Mouse (Mus musculus) hindbrain, postnatal 0 days (tissue): Measurements from ENCODE around the gene Atp8a2. TPM values are rescaled to one million over a fixed set of nuclear protein-coding genes. Genes with fewer than 3 reads are reported as not detected.

Experiments used
- ATAC-seq: fragments of 200-750 bp; cut with Nextera tagmentation; 2 replicates; pipeline ENCODE4 v1.8.0; 2017; ENCODE audit warnings: mild to moderate bottlenecking, moderate TSS enrichment, moderate library complexity
- DNase-seq: peaks from one replicate; pipeline ENCODE4 v3.0.0-alpha.2; 2015; ENCODE audit warnings: low spot score
- H3K27ac ChIP-seq: fragments of 300-500 bp; sonication (generic); 2 replicates; pipeline ENCODE4 v1.5.1; 2014; ENCODE audit warnings: mild to moderate bottlenecking
- H3K27me3 ChIP-seq: fragments of 300-500 bp; sonication (generic); 2 replicates; pipeline ENCODE4 v1.6.1; 2014; ENCODE audit warnings: low read length, mixed read lengths; ENCODE audit not compliant: insufficient read depth
- H3K36me3 ChIP-seq: fragments of 300-500 bp; sonication (generic); 2 replicates; pipeline ENCODE4 v1.6.1; 2014; ENCODE audit warnings: low read length, mixed read lengths; ENCODE audit not compliant: insufficient read depth
- H3K4me1 ChIP-seq: fragments of 300-500 bp; sonication (generic); 2 replicates; pipeline ENCODE4 v1.6.1; 2014; ENCODE audit warnings: antibody characterized with exemption, low read length, mixed read lengths; ENCODE audit not compliant: insufficient read depth
- H3K4me2 ChIP-seq: fragments of 300-500 bp; sonication (generic); 2 replicates; pipeline ENCODE4 v1.6.1; 2014; ENCODE audit warnings: low read depth, mild to moderate bottlenecking, low read length, moderate library complexity, mixed read lengths
- H3K4me3 ChIP-seq: fragments of 300-500 bp; sonication (generic); 2 replicates; pipeline ENCODE4 v1.5.1; 2014; ENCODE audit warnings: low read length
- H3K9ac ChIP-seq: fragments of 300-500 bp; sonication (generic); replicated peaks from 2 replicates; pipeline ENCODE4 v1.6.1; 2014; ENCODE audit warnings: mild to moderate bottlenecking, low read length, moderate library complexity, mixed read lengths
- H3K9me3 ChIP-seq: fragments of 300-500 bp; sonication (generic); 2 replicates; pipeline ENCODE4 v1.6.1; 2016; ENCODE audit warnings: low read length, mixed read lengths
- CTCF ChIP-seq: IDR thresholded peaks from 2 replicates; pipeline ENCODE4 v1.5.1; 2016; ENCODE audit warnings: antibody characterized with exemption, control low read depth, low read depth
- WGBS: fragments of 180-500 bp; shearing (Covaris S2); extraction: QIAGEN DNeasy Blood & Tissue Kit; methylation state at CpG from one replicate; pipeline ENCODE4 v1.1.7; 2014; 5-methylcytosine and 5-hydroxymethylcytosine counted together
- microRNA counts: library from miRNA; unstranded; fragments of <30 nt; microRNA quantifications from one replicate; lab custom pipeline; 2015
- microRNA-seq, 2 experiments: library from miRNA; unstranded; fragments of <30 nt; microRNA quantifications; one replicate each; pipeline ENCODE4; 2016
- polyA plus RNA-seq: library from polyadenylated mRNA; unstranded; fragments of >200 nt; fragmentation: Nextera tagmentation; extraction: Ambion mirVana; gene quantifications from 2 replicates; pipeline ENCODE4 v1.2.1, GENCODE M21; 2015
- total RNA-seq: library from RNA; depleted of rRNA; stranded (reverse); fragments of >200 nt; gene quantifications from 2 replicates; pipeline ENCODE4 v1.2.3, GENCODE M21; 2014; rRNA removed

Atp8a2 gene
- total and polyA plus RNA-seq, 2 experiments from 2014 or later: 29.1 to 41.7 TPM

- Histone ChIP-seq H3K27ac (no peak overlapping the region), H3K4me1 (0 out of 2 replicates have a peak, but pooled peaks cover 7% of the 10 kb centered on the region), H3K27me3 (no peaks in the 10 kb centered on the region), H3K9ac (no peak overlapping the region), H3K4me3 (no peak overlapping the region), H3K9me3 (no peaks in the 10 kb centered on the region), H3K36me3 (0 out of 2 replicates have a peak, but pooled peaks cover 5% of the 10 kb centered on the region), H3K4me2 (no peak overlapping the region)
- DNase-seq (no peak), ATAC-seq (no peak)
- TF ChIP-seq CTCF: no peak
- 96% methylated on average over 3 of the region's 3 CpGs for WGBS
These were observed 602.0 kb downstream of the Atp8a2 start for GRCm38 (mm10) chr14:59594988-59595387.

- Histone ChIP-seq H3K36me3 (peaks cover 24% of the 10 kb centered on the region; the same call in 1 of the 2 replicates), H3K9me3 (no peaks in the 10 kb centered on the region), H3K27me3 (no peaks in the 10 kb centered on the region), H3K4me1 (0 out of 2 replicates have a peak, but pooled peaks cover 7% of the 10 kb centered on the region), H3K9ac (no peak overlapping the region), H3K4me2 (no peak overlapping the region), H3K27ac (no peak overlapping the region), H3K4me3 (no peak overlapping the region)
- DNase-seq: no peak
- WGBS: 99% methylated on average over 3 of the region's 3 CpGs
- TF ChIP-seq CTCF: no peak
- ATAC-seq: no peak
These were observed 604.4 kb downstream of the Atp8a2 start for GRCm38 (mm10) chr14:59592593-59592992.

GRCm38 (mm10) chr14:59591901-59592300 is 605.1 kb downstream of the Atp8a2 start:
- Histone ChIP-seq H3K27me3 (no peaks in the 10 kb centered on the region), H3K9me3 (no peaks in the 10 kb centered on the region), H3K4me1 (0 out of 2 replicates have a peak, but pooled peaks cover 5% of the 10 kb centered on the region), H3K36me3 (peaks cover 24% of the 10 kb centered on the region; the same call in 1 of the 2 replicates), H3K4me2 (no peak overlapping the region), H3K9ac (no peak overlapping the region), H3K4me3 (no peak overlapping the region), H3K27ac (no peak overlapping the region)
- ATAC-seq (no peak), DNase-seq (no peak)
- TF ChIP-seq CTCF: no peak
- WGBS: 77% methylated on average over 8 of the region's 8 CpGs

GRCm38 (mm10) chr14:59590614-59591013 is 606.4 kb downstream of the Atp8a2 start:
- peaks cover 30% of the 10 kb centered on the region; the same call in 1 of the 2 replicates for H3K36me3 ChIP-seq
- DNase-seq (no peak), ATAC-seq (no peak)
- TF ChIP-seq CTCF: peak; percentile 38
- H3K9ac ChIP-seq: no peak overlapping the region
- no peak overlapping the region for H3K27ac ChIP-seq
- H3K4me1 ChIP-seq: no peaks in the 10 kb centered on the region
- 81% methylated on average over 1 of the region's 1 CpGs for WGBS
- H3K27me3 ChIP-seq: no peaks in the 10 kb centered on the region
- no peak overlapping the region for H3K4me2 ChIP-seq
- H3K4me3 ChIP-seq: no peak overlapping the region
- no peaks in the 10 kb centered on the region for H3K9me3 ChIP-seq

MicroRNAs within 50 kb of the gene (microRNA counts, 519-probe panel; counts per million panel counts)
- microRNA mmu-miR-719 (lab: Ali Mortazavi, UCI): not detected

Small RNA genes lying within 50 kb of the gene (microRNA-seq; reads per million reads assigned to microRNA genes)
- gene Mir719: 0 reads per million in 2 experiments

Other genes with a start within 250 kb of the Atp8a2 start
- gene Nupl1, start 54.3 kb upstream of the Atp8a2 start, total RNA-seq: 0.99 TPM in 1 of 2 replicates, not detected in the other
- 0.16 TPM in 1 of 2 replicates, not detected in the other for gene Nupl1, start 54.3 kb upstream of the Atp8a2 start, polyA plus RNA-seq
- gene Gm49336, start 54.3 kb upstream of the Atp8a2 start, total RNA-seq: 78.3 and 85.9 TPM in 2 replicates
- gene Gm49336, start 54.3 kb upstream of the Atp8a2 start, polyA plus RNA-seq: 32.0 and 33.1 TPM in 2 replicates
- gene Mtmr6, start 68.0 kb upstream of the Atp8a2 start, total RNA-seq: 28.5 and 36.7 TPM in 2 replicates
- gene Mtmr6, start 68.0 kb upstream of the Atp8a2 start, polyA plus RNA-seq: 51.6 and 55.5 TPM in 2 replicates
- gene Amer2, start 176.1 kb upstream of the Atp8a2 start, total RNA-seq: 27.4 and 27.6 TPM in 2 replicates
- 20.5 and 21.6 TPM in 2 replicates for gene Amer2, start 176.1 kb upstream of the Atp8a2 start, polyA plus RNA-seq